ENCODE assay signal across 8 mouse cellular contexts in the genomic region with DNA sequence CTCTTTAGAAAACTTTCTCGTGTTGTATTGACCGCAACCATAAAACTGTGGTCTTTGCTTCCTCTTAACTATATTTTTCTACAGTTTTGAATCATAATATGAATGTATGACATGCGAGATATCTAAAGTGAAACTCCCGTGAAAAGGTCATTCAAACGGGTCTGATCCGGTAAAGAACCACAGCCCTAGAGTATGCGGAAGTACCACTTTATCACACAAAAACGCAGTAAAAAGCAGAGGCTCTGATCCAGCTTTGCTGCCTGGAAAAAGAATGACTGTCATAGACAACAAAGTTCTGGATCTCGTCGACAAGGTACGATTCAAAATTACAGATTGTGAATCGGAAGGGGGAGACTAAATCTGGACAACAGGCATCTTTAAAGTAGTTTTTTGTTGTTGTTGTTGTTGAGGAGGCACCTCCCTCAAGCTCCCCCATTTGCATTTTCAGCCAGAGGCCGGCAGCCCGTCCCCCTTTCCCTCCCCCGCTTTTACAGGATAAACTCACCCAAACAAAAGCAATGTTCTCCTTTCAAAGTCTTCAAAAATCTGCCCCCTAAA. TPM values are rescaled to one million over a fixed set of nuclear protein-coding genes. Genes with fewer than 3 reads are reported as not detected.
DNase-seq lines count a peak whose midpoint lies in the region; ATAC-seq and TF ChIP-seq lines count a peak whose summit lies in the region.

No protein-coding gene starts in this region.

- peak overlapping the region; percentile 62 for H3K27ac ChIP-seq in heart, embryonic 11.5 days (ENCODE audit: low read depth, low read length)
- H3K27ac ChIP-seq in kidney, postnatal 0 days = peak overlapping the region; percentile 55

- peak; percentile 69 for ATAC-seq in common myeloid progenitor, adult 5-6 weeks (replicated peaks; ENCODE audit: low read depth, poor library complexity, severe bottlenecking)
- ATAC-seq in heart, embryonic 11.5 days (replicated peaks; ENCODE audit: insufficient number of reproducible peaks, low FRiP score, low TSS enrichment) = peak; percentile 58
- ATAC-seq in kidney, postnatal 0 days (replicated peaks; ENCODE audit: low FRiP score, low read depth) = 0 out of 2 replicates have a peak, but pooled peaks have one; percentile 43
- ATAC-seq in megakaryocyte progenitor cell, adult 5-6 weeks (replicated peaks; ENCODE audit: poor library complexity) = peak; percentile 70

- no peaks in the 10 kb centered on the region for H3K9me3 ChIP-seq in heart, embryonic 11.5 days (replicated peaks; ENCODE audit: control insufficient read depth, low read length)
- no peaks in the 10 kb centered on the region for H3K9me3 ChIP-seq in kidney, postnatal 0 days (replicated peaks; ENCODE audit: low read length)

- H3K4me3 ChIP-seq in heart, embryonic 11.5 days (ENCODE audit: low read depth, low read length) = peak overlapping the region; percentile 52
- peak overlapping the region; percentile 44 for H3K4me3 ChIP-seq in kidney, postnatal 0 days (replicated peaks; ENCODE audit: low read depth, low read length)

- no peaks in the 10 kb centered on the region for H3K27me3 ChIP-seq in heart, embryonic 11.5 days (ENCODE audit: control insufficient read depth, insufficient read depth, low read length)
- H3K27me3 ChIP-seq in kidney, postnatal 0 days (ENCODE audit: insufficient read depth, low read length) = no peaks in the 10 kb centered on the region

- H3K4me1 ChIP-seq in heart, embryonic 11.5 days (ENCODE audit: control insufficient read depth, insufficient read depth, low read length) = no peaks in the 10 kb centered on the region
- H3K4me1 ChIP-seq in kidney, postnatal 0 days (replicated peaks; ENCODE audit: insufficient read depth, low read length) = no peaks in the 10 kb centered on the region

- H3K9ac ChIP-seq in heart, embryonic 11.5 days (ENCODE audit: low read depth, low read length) = peak overlapping the region; percentile 58
- peak overlapping the region; percentile 44; the same call in 1 of the 2 replicates for H3K9ac ChIP-seq in kidney, postnatal 0 days (ENCODE audit: low read depth, low read length)

- H3K4me2 ChIP-seq in heart, embryonic 11.5 days = peak overlapping the region; percentile 59
- H3K4me2 ChIP-seq in kidney, postnatal 0 days (ENCODE audit: low read length) = peak overlapping the region; percentile 52

- WGBS in heart, embryonic 11.5 days (ENCODE audit: insufficient replicate concordance) = 6% methylated on average over 15 of the region's 15 CpGs
- 10% methylated on average over 15 of the region's 15 CpGs for WGBS in kidney, postnatal 0 days

- no peaks in the 10 kb centered on the region for H3K36me3 ChIP-seq in heart, embryonic 11.5 days (ENCODE audit: control insufficient read depth, insufficient read depth, low read length)
- no peaks in the 10 kb centered on the region for H3K36me3 ChIP-seq in kidney, postnatal 0 days (ENCODE audit: insufficient read depth, low read length)

- peak; percentile 16 to 38 for DNase-seq in CD8-positive naive resting alpha-beta T cell, adult 2 months (ENCODE audit: low read depth in 2 of 2, low spot score in 2 of 2)
- DNase-seq in kidney, postnatal 0 days (ENCODE audit: low spot score) = peak; percentile 43
- DNase-seq in thymus, postnatal 36 days = peak; percentile 17 to 19
- no peak for DNase-seq in frontal cortex, postnatal 10 days (ENCODE audit: low spot score in 2 of 2)
- no peak for DNase-seq in layer of hippocampus, postnatal 36 days

- no peak for TF ChIP-seq CTCF in kidney, postnatal 0 days (IDR thresholded peaks at IDR 0.05; ENCODE audit: low read depth)

RNA-seq across cellular contexts. Expression of a gene that starts 0.4 kb away (rescaled TPM):
- 62.4 and 67.9 TPM in 2 replicates for total RNA-seq in common myeloid progenitor, adult 5-6 weeks (2017)
- 9.3 and 10.6 TPM in 2 replicates for polyA plus RNA-seq in heart, embryonic 11.5 days (2014; fragmentation: Nextera tagmentation; extraction: Ambion mirVana)
- 8.6 and 8.8 TPM in 2 replicates for polyA plus RNA-seq in kidney, postnatal 0 days (2015; fragmentation: Nextera tagmentation; extraction: Ambion mirVana)
- total RNA-seq in megakaryocyte progenitor cell, adult 5-6 weeks (2015) = 47.7 and 58.0 TPM in 2 replicates
- total RNA-seq in megakaryocyte progenitor cell, adult 5-6 weeks (2017) = 63.9 and 69.0 TPM in 2 replicates
- 1 to 10 TPM; 1.8 to 2.5 TPM for total RNA-seq in layer of hippocampus, postnatal 36 days (2021)

RNA-seq across cellular contexts. Expression of a gene that starts 14.4 kb away (rescaled TPM):
- total RNA-seq in common myeloid progenitor, adult 5-6 weeks (2017) = 0.58 and 3.4 TPM in 2 replicates
- 0.20 TPM in 1 of 2 replicates, not detected in the other for polyA plus RNA-seq in heart, embryonic 11.5 days (2014; fragmentation: Nextera tagmentation; extraction: Ambion mirVana)
- 0.12 TPM in 1 of 2 replicates, not detected in the other for polyA plus RNA-seq in kidney, postnatal 0 days (2015; fragmentation: Nextera tagmentation; extraction: Ambion mirVana)
- total RNA-seq in megakaryocyte progenitor cell, adult 5-6 weeks (2015) = 0.17 and 0.32 TPM in 2 replicates
- 0.10 and 0.87 TPM in 2 replicates for total RNA-seq in megakaryocyte progenitor cell, adult 5-6 weeks (2017)
- total RNA-seq in layer of hippocampus, postnatal 36 days (2021) = not detected

RNA-seq across cellular contexts. Expression of a gene that starts 27.0 kb away (rescaled TPM):
- 6.3 and 8.4 TPM in 2 replicates for total RNA-seq in common myeloid progenitor, adult 5-6 weeks (2017)
- polyA plus RNA-seq in heart, embryonic 11.5 days (2014; fragmentation: Nextera tagmentation; extraction: Ambion mirVana) = 0.42 and 0.57 TPM in 2 replicates
- 0.43 and 0.48 TPM in 2 replicates for polyA plus RNA-seq in kidney, postnatal 0 days (2015; fragmentation: Nextera tagmentation; extraction: Ambion mirVana)
- 4.7 and 5.3 TPM in 2 replicates for total RNA-seq in megakaryocyte progenitor cell, adult 5-6 weeks (2015)
- total RNA-seq in megakaryocyte progenitor cell, adult 5-6 weeks (2017) = 6.9 and 8.0 TPM in 2 replicates
- under 1 TPM; 0.47 to 0.68 TPM for total RNA-seq in layer of hippocampus, postnatal 36 days (2021)

RNA-seq across cellular contexts. Expression of a gene that starts 38.3 kb away (rescaled TPM):
- 25.4 and 31.8 TPM in 2 replicates for total RNA-seq in common myeloid progenitor, adult 5-6 weeks (2017)
- polyA plus RNA-seq in heart, embryonic 11.5 days (2014; fragmentation: Nextera tagmentation; extraction: Ambion mirVana) = 1.6 and 2.8 TPM in 2 replicates
- polyA plus RNA-seq in kidney, postnatal 0 days (2015; fragmentation: Nextera tagmentation; extraction: Ambion mirVana) = 2.2 TPM in 2 replicates
- 13.4 and 14.2 TPM in 2 replicates for total RNA-seq in megakaryocyte progenitor cell, adult 5-6 weeks (2015)
- total RNA-seq in megakaryocyte progenitor cell, adult 5-6 weeks (2017) = 23.5 and 30.1 TPM in 2 replicates
- total RNA-seq in layer of hippocampus, postnatal 36 days (2021) = 1 to 10 TPM; 1.4 to 1.8 TPM

RNA-seq across cellular contexts. Expression of a gene that starts 54.8 kb away (rescaled TPM):
- total RNA-seq in common myeloid progenitor, adult 5-6 weeks (2017) = 0.53 and 1.6 TPM in 2 replicates
- 0.16 TPM in 1 of 2 replicates, not detected in the other for polyA plus RNA-seq in heart, embryonic 11.5 days (2014; fragmentation: Nextera tagmentation; extraction: Ambion mirVana)
- polyA plus RNA-seq in kidney, postnatal 0 days (2015; fragmentation: Nextera tagmentation; extraction: Ambion mirVana) = 0.24 and 0.25 TPM in 2 replicates
- 0.61 and 2.0 TPM in 2 replicates for total RNA-seq in megakaryocyte progenitor cell, adult 5-6 weeks (2015)
- total RNA-seq in megakaryocyte progenitor cell, adult 5-6 weeks (2017) = 1.5 and 1.8 TPM in 2 replicates
- total RNA-seq in layer of hippocampus, postnatal 36 days (2021) = not detected

Comparison
In these comparisons a context has a peak if more than half of its experiments do, and no peak if none do; other contexts are left out.
1. DNase-seq: peak in CD8-positive naive resting alpha-beta T cell, adult 2 months (2 of 2), kidney, postnatal 0 days (single experiment) and thymus, postnatal 36 days (2 of 2); none in frontal cortex, postnatal 10 days (0 of 2) and layer of hippocampus, postnatal 36 days (0 of 2).
2. RNA of a gene that starts 0.4 kb away (total RNA-seq): 47.7 to 69.0 TPM in megakaryocyte progenitor cell, adult 5-6 weeks and 62.4 to 67.9 TPM in common myeloid progenitor, adult 5-6 weeks; 1.8 to 2.5 TPM in layer of hippocampus, postnatal 36 days; every median in the first group is over 10 times any median in the second.
3. Peak in every context shown above with its lines, with median percentiles within 50 percentile points of each other: ATAC-seq.